Comparison of ENCODE assay signal across 8 mouse cellular contexts in the genomic region with DNA sequence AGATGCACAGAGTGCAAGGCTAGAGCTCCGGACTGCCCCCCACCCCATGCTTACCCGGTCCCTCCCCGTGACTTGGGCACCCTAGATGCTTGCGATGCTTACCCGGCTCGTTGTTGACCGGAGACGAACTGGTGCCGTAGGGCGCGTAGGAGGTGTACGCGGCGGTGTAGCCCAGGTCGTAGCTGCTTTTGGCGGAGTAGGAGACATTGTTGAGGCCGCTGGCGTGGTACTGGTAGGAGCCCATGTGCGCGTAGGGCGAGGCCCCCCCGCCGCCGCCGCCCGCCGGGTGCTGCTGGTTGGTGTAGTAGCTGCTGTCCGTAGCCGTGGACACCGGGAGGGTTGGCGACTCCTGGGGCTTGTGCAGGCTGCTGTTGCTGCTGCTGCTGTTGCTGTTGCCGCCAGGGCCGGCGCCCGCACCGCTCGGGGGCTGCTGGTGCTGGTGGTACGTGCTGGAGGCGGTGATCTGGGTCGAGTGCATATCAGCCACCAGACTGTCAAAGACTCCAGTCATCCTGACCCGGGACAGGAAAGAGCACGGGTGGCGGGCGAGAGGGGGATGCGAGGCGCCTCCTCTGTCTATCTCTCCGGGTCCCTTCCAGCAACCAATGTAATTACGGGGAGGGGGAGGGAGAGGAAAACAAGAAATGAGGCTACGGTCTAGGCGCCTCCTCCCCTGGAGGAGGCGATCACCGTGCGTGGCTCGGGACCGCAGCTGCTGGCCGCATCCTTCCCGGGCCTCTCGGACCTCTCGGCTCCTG. TPM values are rescaled to one million over a fixed set of nuclear protein-coding genes. Genes with fewer than 3 reads are reported as not detected.
A peak's percentile ranks its signal among the peaks of the same experiment; 100 is the strongest.
DNase-seq lines count a peak whose midpoint lies in the region; ATAC-seq and TF ChIP-seq lines count a peak whose summit lies in the region.

No protein-coding gene starts in this region.

- H3K4me1 ChIP-seq in lung, embryonic 15.5 days: peaks cover 42% of the 10 kb centered on the region
- H3K4me1 ChIP-seq in forebrain, embryonic 16.5 days (replicated peaks; ENCODE audit: control insufficient read depth, insufficient read depth, low read length): peaks cover 33% of the 10 kb centered on the region
- peaks cover 32% of the 10 kb centered on the region for H3K4me1 ChIP-seq in kidney, embryonic 16.5 days (ENCODE audit: insufficient read depth, low read length)
- H3K4me1 ChIP-seq in midbrain, postnatal 0 days (ENCODE audit: insufficient read depth, low read length): peaks cover 7% of the 10 kb centered on the region; the same call in 1 of the 2 replicates

- peak overlapping the region; percentile 42 for H3K4me3 ChIP-seq in lung, embryonic 15.5 days
- H3K4me3 ChIP-seq in forebrain, embryonic 16.5 days (replicated peaks; ENCODE audit: low read length): peak overlapping the region; percentile 57
- peak overlapping the region; percentile 45 for H3K4me3 ChIP-seq in kidney, embryonic 16.5 days (ENCODE audit: low read length)
- peak overlapping the region; percentile 30 for H3K4me3 ChIP-seq in midbrain, postnatal 0 days (ENCODE audit: low read depth, low read length)

- H3K27ac ChIP-seq in lung, embryonic 15.5 days: no peak overlapping the region
- H3K27ac ChIP-seq in forebrain, embryonic 16.5 days (ENCODE audit: low read length): peak overlapping the region; percentile 92
- no peak overlapping the region for H3K27ac ChIP-seq in kidney, embryonic 16.5 days (ENCODE audit: low read length)
- H3K27ac ChIP-seq in midbrain, postnatal 0 days (ENCODE audit: low read depth, low read length): no peak overlapping the region

- H3K9me3 ChIP-seq in lung, embryonic 15.5 days: no peaks in the 10 kb centered on the region
- no peaks in the 10 kb centered on the region for H3K9me3 ChIP-seq in forebrain, embryonic 16.5 days (ENCODE audit: control insufficient read depth, low read length)
- no peaks in the 10 kb centered on the region for H3K9me3 ChIP-seq in kidney, embryonic 16.5 days (ENCODE audit: low read length)
- H3K9me3 ChIP-seq in midbrain, postnatal 0 days (ENCODE audit: low read length): no peaks in the 10 kb centered on the region

- peak overlapping the region; percentile 92 for H3K4me2 ChIP-seq in lung, embryonic 15.5 days
- H3K4me2 ChIP-seq in forebrain, embryonic 16.5 days (ENCODE audit: low read length): peak overlapping the region; percentile 79
- H3K4me2 ChIP-seq in kidney, embryonic 16.5 days (replicated peaks; ENCODE audit: low read depth, low read length): peak overlapping the region; percentile 86
- peak overlapping the region; percentile 60 for H3K4me2 ChIP-seq in midbrain, postnatal 0 days (ENCODE audit: low read depth, low read length, poor library complexity, severe bottlenecking)

- no peak for TF ChIP-seq CTCF in midbrain, postnatal 0 days (IDR thresholded peaks at IDR 0.05)

- under 1% methylated on average over 59 of the region's 59 CpGs for WGBS in lung, embryonic 15.5 days
- under 1% methylated on average over 59 of the region's 59 CpGs for WGBS in forebrain, embryonic 16.5 days
- WGBS in kidney, embryonic 16.5 days: under 1% methylated on average over 58 of the region's 59 CpGs
- under 1% methylated on average over 50 of the region's 59 CpGs for WGBS in midbrain, postnatal 0 days

- peak; percentile 12; the same call in 1 of the 2 replicates for ATAC-seq in lung, embryonic 15.5 days (ENCODE audit: borderline replicate concordance, extremely low read depth, low FRiP score, low TSS enrichment)
- ATAC-seq in forebrain, embryonic 16.5 days: peak; percentile 78
- ATAC-seq in kidney, embryonic 16.5 days (ENCODE audit: low FRiP score, low TSS enrichment): peak; percentile 29; the same call in 1 of the 2 replicates
- ATAC-seq in midbrain, postnatal 0 days (ENCODE audit: low FRiP score): 0 out of 2 replicates have a peak, but pooled peaks have one; percentile 6

- H3K36me3 ChIP-seq in lung, embryonic 15.5 days: no peaks in the 10 kb centered on the region
- H3K36me3 ChIP-seq in forebrain, embryonic 16.5 days (ENCODE audit: control insufficient read depth, insufficient read depth): no peaks in the 10 kb centered on the region
- no peaks in the 10 kb centered on the region for H3K36me3 ChIP-seq in kidney, embryonic 16.5 days (ENCODE audit: insufficient read depth, low read length)
- no peaks in the 10 kb centered on the region for H3K36me3 ChIP-seq in midbrain, postnatal 0 days (ENCODE audit: insufficient read depth, low read length)

- H3K9ac ChIP-seq in lung, embryonic 15.5 days: no peak overlapping the region
- peak overlapping the region; percentile 74 for H3K9ac ChIP-seq in forebrain, embryonic 16.5 days (replicated peaks; ENCODE audit: low read depth, low read length)
- no peak overlapping the region for H3K9ac ChIP-seq in kidney, embryonic 16.5 days (replicated peaks; ENCODE audit: low read length)
- no peak overlapping the region for H3K9ac ChIP-seq in midbrain, postnatal 0 days (replicated peaks; ENCODE audit: low read length, poor library complexity, severe bottlenecking)

- no peak for DNase-seq in lung, postnatal 25 days (ENCODE audit: low spot score)
- peak; percentile 44 for DNase-seq in adipocyte (ENCODE audit: low spot score)
- DNase-seq in midbrain, postnatal 0 days (ENCODE audit: low spot score): no peak
- DNase-seq in urinary bladder, adult 2 months (ENCODE audit: low spot score): no peak
- DNase-seq in layer of hippocampus, adult 9-10 months (ENCODE audit: low spot score): no peak

- peaks cover 95% of the 10 kb centered on the region for H3K27me3 ChIP-seq in lung, embryonic 15.5 days
- H3K27me3 ChIP-seq in forebrain, embryonic 16.5 days (replicated peaks; ENCODE audit: control insufficient read depth, insufficient read depth, low read length): peaks cover 25% of the 10 kb centered on the region
- H3K27me3 ChIP-seq in kidney, embryonic 16.5 days (ENCODE audit: insufficient read depth, low read length): peaks cover 93% of the 10 kb centered on the region
- H3K27me3 ChIP-seq in midbrain, postnatal 0 days (ENCODE audit: insufficient read depth, low read length): peaks cover 75% of the 10 kb centered on the region

RNA-seq across cellular contexts. Expression of gene Dlx2, which starts 0.5 kb away (rescaled TPM):
- 0.15 and 0.16 TPM in 2 replicates for polyA plus RNA-seq in lung, embryonic 15.5 days (2015; fragmentation: Nextera tagmentation; extraction: Ambion mirVana)
- 45.2 and 49.8 TPM in 2 replicates for polyA plus RNA-seq in forebrain, embryonic 16.5 days (2015; fragmentation: Nextera tagmentation; extraction: Ambion mirVana)
- polyA plus RNA-seq in kidney, embryonic 16.5 days (2015; fragmentation: Nextera tagmentation; extraction: Ambion mirVana): not detected in 2 replicates
- 0.38 and 1.2 TPM in 2 replicates for total RNA-seq in midbrain, postnatal 0 days (2014; rRNA removed)
- 3.1 and 8.4 TPM in 2 replicates for polyA plus RNA-seq in midbrain, postnatal 0 days (2015; fragmentation: Nextera tagmentation; extraction: Ambion mirVana)
- polyA plus RNA-seq in urinary bladder, adult 2 months (2012; rRNA removed): not detected in 2 replicates

RNA-seq across cellular contexts. Expression of gene Dlx1, which starts 18.1 kb away (rescaled TPM):
- polyA plus RNA-seq in lung, embryonic 15.5 days (2015; fragmentation: Nextera tagmentation; extraction: Ambion mirVana): 0.30 and 0.46 TPM in 2 replicates
- polyA plus RNA-seq in forebrain, embryonic 16.5 days (2015; fragmentation: Nextera tagmentation; extraction: Ambion mirVana): 232 and 239 TPM in 2 replicates
- 0.12 TPM in 1 of 2 replicates, not detected in the other for polyA plus RNA-seq in kidney, embryonic 16.5 days (2015; fragmentation: Nextera tagmentation; extraction: Ambion mirVana)
- 2.8 and 8.8 TPM in 2 replicates for total RNA-seq in midbrain, postnatal 0 days (2014; rRNA removed)
- 10.5 and 25.5 TPM in 2 replicates for polyA plus RNA-seq in midbrain, postnatal 0 days (2015; fragmentation: Nextera tagmentation; extraction: Ambion mirVana)
- polyA plus RNA-seq in urinary bladder, adult 2 months (2012; rRNA removed): 0.10 and 0.11 TPM in 2 replicates

Comparison
In these comparisons a context has a peak if more than half of its experiments do, and no peak if none do; other contexts are left out.
1. ATAC-seq: peak in every context shown above with its lines; median percentile 78 in forebrain, embryonic 16.5 days; 29 in kidney, embryonic 16.5 days; 12 in lung, embryonic 15.5 days; 6 in midbrain, postnatal 0 days.